Mouse (Mus musculus): ENCODE results near the gene Gigyf2. TPM values are rescaled to one million over a fixed set of nuclear protein-coding genes. Genes with fewer than 3 reads are reported as not detected.

The Gigyf2 gene
- total RNA-seq (2021), result 100 to 1,000 TPM; 107 to 108 TPM

DNA sequence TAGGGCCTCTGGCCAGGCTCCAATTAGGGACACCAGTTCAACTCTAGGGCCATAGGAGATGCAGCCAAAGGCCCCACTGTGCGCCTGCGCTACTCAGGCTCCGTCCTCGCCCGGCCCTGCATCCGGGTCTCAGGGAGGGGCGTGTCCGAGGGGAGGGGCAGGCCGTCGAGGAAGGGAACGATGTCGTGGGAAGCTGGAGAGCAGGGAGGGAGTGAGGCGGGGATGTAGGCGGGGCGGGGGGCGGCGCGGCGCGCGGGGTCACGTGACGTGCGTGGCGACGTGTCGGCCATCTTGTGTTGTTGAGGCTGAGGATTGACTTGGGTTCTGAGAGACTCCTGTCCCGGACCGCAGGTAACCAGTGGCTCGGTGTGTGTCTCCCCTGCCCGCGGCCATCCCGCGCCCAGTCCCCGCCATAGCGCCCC, at the start of gene Gigyf2:
Gigyf2 (plus strand) TSS at position 257 of the 422 bp plus-strand sequence.
- peak; percentile 91 to 96 for DNase-seq (ENCODE audit: low spot score in 2 of 2)
- intact Hi-C loops (cut with DNase I), result loop anchor here (5.0 to 10.0 kb wide), 2 partner anchors 64 to 948 kb away; partner anchors contain the start of genes Efhd1, Hjurp and Trpm8

DNA sequence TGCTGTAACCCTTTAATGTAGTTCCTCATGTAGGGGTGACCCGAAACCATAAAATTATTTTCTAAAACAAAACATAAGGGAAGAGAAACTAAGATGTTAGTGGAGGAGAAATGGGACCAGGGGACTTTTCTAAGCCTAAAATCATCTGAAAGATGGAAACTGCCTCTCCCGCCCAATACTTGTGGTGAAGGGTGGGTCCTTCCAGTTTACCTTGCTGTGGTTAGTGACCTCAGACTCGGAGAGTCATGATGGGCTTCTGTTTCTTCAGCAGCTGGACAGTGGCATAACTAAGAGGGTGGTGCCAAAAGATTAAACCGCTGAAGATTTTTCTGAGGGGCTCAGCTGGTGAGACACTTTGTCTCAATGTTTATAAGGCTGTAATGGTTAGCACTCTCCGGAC, 46.5 kb upstream of the Gigyf2 start:
- intact Hi-C loops (cut with DNase I), result no loop called here
- DNase-seq (ENCODE audit: low spot score in 2 of 2), result no peak

DNA sequence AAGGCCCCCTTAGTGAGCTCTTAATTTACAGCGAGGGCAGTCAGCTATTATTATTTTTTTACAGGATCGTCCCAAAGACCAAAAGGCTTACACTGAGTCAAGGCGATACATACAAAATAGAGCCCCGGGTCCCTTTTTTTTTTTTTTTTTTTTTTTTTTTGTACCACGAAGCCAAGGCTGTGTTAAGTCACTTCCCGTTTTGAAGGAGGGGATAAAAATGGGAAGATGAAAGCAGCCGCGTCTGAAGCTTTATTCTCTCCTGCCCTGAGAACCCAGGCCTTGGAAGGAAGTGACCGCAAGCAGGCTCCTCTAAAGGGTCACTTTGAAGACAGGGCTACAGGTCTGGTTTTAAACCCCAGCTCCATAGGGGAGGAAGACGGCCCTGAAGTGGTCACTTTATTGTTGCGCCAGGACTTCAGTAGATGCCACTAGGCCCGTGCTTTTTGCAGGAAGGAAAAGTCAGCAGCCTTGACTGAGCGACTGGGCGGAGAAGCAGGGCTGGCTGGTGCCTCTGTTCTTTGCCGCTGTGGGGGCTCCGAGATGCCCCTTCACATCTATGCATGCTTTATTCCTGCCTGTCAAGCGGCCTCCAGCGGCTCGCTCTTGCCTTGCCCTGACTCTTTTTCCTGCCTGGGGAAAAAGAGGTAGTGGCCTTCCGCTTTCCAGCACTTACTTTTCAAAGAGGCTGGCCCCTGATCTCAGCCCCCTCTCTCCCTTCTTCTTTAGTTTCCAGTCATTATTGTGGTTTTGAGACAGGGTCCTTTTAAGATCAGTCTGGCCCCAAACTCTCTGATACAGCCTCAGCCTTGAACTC, 45.0 kb upstream of the Gigyf2 start:
- DNase-seq (ENCODE audit: low spot score in 2 of 2), result no peak
- intact Hi-C loops (cut with DNase I), result no loop called here

DNA sequence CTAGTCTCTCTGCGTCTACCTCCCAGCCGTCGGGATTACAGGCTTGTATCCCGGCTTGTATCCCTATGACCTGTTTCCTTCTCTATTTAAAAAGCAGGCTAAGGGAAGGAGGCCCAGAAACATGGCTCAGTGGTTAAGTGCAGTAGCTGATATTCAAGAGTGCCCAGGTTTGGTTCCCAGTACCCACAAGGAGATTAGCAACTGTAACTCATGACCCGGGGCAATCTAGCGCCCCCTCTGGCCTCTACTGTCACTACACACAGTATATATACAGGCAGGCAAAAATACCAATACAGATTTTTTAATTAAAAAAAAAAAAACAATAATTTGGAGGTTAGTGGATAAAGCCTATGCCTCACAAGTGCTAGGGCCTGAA, 44.4 kb upstream of the Gigyf2 start:
- intact Hi-C loops (cut with DNase I), result no loop called here
- no peak for DNase-seq (ENCODE audit: low spot score in 2 of 2)

DNA sequence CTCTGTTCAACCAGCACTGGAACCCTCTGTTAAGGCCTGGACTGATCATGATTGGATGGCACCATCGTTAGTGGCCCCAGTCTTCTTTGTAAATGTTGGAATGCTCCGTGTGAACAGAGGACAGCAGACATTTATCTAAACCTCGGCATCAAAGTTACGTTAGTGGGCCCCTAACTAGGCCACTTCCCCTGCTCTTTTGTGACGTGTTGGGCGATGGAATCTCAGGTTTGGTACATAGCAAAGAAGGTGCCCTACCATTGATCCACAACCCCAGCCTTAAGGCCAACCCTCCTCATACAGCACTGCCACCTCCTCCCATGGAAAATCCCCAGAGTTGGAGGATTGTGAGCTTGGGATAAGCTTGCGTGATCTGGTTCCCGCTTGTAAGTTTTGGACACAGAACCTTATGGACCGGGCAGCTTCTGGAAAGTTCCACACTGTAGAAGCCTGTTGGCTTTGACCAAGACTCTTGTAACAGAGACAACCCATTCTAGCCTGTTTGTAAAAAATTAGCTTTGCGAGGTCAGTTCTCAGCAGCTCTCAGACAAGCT, 43.3 kb upstream of the Gigyf2 start:
- no peak for DNase-seq (ENCODE audit: low spot score in 2 of 2)
- intact Hi-C loops (cut with DNase I), result no loop called here

DNA sequence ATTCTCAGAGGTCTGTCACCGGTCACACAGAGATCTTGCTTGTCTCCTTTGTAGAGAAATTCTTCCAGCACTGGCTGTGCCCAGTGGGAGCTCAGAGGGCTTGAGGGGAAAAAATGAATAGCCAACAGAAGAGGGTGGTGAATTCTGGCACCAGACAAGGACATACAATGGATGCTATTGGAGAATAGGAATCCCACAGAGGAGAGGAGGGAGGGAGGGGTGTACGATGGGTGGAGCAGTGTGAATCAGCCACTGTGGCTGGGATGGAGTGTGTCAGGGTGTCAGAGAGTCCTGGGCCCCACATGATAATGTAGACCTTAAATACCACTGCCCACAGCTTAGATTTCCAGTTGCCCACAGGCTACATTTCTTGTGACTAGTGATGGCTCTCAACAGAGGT, 39.7 kb upstream of the Gigyf2 start:
- DNase-seq (ENCODE audit: low spot score in 2 of 2), result peak in 1 of 2 experiments; percentile 19
- intact Hi-C loops (cut with DNase I), result no loop called here

DNA sequence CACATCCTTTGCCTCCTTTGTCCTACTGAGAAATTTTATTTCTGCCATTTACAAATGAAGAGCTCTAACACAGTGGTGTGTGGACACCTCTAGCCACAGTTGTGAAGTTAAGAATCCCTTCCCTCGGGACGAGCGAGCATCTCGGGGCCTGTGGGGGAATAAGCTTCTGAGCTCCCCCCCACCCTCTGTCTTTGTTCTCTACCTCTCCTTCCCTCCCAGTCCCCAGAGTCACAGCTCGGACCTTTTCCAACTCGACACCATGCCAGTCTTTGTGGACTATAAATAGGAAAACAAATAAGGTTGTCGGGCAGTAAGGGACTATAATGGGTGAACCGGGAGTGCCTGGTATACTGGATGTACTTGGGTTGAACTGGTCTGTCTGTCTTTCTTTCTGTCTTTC, 35.4 kb upstream of the Gigyf2 start:
- intact Hi-C loops (cut with DNase I), result no loop called here
- no peak for DNase-seq (ENCODE audit: low spot score in 2 of 2)

DNA sequence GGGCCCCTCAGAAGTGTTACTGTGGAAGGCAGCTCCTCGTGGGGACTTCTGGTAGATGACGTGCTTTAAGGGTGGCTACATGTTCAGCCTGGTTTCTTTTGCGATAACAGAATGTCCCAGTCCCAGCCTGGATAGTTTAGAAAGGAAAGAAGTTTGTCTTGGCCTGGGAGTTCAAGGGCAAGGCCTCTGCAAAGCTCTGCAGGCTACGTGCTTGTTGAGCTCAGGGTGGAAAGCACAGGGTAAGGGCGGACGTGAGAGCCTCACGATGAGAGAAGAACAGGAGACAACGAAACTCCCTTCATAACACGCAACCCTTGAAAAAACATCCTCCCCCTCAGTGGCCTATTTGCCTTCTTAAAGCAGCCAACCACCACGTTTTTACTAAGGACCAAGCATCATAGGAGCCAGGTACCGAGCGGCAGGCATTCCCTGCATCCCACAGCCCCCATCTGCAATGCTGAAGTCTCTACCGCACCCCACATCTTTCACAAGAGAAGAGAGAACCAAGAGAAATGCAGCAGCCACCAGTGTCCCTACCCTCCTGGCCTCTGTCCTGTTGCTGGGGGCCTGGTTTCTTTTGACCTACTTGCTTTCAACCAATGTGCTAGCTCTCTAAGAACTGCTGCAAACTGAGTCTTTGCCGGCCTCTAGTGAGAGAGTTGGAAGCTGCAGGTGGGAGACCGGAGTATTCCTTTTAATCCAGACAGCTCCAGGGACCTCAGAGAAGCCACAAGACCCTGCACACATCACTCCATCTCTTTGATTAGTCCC, 34.2 kb upstream of the Gigyf2 start:
- DNase-seq (ENCODE audit: low spot score in 2 of 2), result peak; percentile 20 to 64
- intact Hi-C loops (cut with DNase I), result loop anchor here (1.0 kb wide), 1 partner anchor 46 kb away; no protein-coding TSS in a partner anchor

DNA sequence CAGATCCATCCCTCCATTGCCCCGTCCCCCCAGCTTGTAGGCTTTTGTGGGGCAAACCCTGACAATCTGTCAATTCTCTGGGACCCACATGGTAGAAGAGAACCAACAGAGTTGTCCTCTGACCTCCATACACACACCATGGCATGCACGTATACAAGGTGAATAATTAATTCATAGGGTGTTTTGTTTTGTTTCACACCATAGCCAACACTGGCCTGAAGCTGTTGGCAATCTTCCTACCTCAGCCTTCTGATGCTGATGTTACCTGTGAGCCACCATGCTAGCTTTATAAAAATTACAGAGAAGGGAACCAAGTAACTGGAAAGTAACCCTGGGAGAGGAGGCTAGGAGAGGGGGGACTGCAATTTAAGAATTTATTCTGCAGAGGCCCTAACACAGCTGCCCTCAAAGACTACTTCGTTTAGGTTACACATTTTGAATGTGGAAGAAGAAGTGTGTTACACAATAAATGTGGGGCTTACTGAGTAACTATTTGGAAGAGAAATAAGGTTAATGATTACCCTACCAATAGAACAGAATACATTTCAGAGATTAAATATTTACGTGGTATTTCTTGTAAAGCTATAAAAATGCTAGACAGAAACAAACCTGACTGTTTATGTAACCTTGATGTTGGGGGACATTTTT, 32.6 kb upstream of the Gigyf2 start:
- no peak for DNase-seq (ENCODE audit: low spot score in 2 of 2)
- intact Hi-C loops (cut with DNase I), result no loop called here

DNA sequence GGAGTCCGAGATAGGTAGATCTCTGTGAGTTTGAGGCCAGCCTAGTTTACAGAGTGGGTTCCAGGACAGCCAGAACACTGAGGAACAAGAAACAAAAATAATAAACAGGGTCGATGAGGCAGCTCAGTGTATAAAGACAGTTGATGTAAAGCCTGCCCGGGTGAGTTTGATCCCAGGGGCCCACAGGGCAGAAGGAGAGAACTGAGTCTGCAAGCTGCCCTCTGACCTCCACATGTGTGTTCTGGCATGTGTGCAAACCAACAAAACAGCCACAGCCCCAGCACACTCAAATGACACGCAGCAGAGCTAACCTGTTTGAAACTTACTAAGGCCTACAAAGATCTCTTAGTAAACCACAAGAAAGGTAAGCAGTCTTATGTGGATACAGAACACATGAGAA, 31.8 kb upstream of the Gigyf2 start:
- intact Hi-C loops (cut with DNase I), result no loop called here
- DNase-seq (ENCODE audit: low spot score in 2 of 2), result no peak

DNA sequence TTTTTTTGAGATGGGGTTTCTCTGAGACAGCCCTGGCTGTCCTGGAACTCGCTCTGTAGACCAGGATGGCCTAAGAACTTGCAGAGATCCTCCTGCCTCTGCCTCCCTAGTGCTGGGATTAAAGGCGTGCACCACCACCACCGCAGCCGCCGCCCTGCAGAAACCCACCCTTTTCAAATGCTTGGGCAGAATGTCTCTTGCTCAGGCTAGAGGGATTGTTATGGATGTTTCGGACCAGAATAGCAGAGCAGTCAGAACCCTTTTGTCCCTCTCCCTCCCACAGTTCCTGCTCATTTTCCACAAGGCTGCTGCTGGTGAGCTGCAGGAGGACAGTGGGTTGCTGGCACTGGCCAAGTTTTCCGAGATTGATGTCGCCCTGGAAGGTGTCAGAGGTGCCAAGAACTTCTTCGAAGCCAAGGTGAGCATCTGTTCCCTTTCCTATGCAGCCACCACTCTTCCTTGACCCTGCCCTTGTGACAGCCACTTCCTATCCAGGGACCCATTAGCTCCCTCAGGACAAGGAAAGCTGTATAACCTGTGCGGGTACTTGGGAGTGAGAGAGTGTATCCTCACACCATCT, 29.4 kb upstream of the Gigyf2 start:
- intact Hi-C loops (cut with DNase I), result no loop called here
- no peak for DNase-seq (ENCODE audit: low spot score in 2 of 2)

DNA sequence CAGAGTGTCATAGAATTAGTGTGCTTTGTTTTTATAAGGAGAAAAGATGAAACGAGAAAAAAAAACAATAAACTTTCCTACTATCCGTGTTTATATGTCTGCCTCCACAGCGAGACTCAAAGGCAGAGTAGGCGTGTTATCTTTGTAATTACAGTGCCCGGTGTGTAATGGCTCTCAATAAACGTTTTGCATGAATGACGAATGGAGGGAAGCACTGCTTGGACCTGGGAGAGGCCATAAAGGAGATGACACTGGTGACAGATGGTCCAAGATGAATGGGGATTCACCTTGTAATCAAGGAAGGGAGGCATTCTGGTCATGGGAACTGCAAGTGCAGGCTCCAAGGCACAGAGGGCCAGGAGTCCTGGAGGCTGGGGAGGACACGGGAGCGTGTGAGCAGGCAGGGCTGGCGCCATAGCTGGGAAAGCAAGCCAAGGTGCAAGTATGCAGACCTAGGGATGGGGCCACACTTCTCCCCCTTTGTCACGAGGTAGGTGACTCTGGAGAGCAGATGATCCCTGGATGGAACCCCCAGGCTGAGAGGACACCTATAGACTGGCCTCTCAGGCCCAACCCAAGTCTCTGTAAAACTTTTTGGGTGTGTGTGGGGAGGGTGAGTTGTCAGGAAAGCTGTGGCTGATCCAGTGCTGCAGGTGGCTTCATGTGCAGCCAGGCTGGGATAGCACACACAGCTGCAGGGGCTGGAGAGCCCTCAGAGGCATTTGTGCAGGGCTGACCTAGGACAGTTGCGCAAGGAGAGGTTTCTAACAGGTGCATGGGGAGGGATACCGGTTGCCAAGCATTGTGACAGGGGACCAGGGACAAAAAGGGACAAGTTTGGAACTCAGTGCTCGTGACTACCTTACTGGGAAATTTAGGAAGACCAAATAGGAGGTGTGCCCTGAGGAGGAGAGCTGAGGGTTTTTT, 26.2 kb upstream of the Gigyf2 start:
- intact Hi-C loops (cut with DNase I), result no loop called here
- no peak for DNase-seq (ENCODE audit: low spot score in 2 of 2)

DNA sequence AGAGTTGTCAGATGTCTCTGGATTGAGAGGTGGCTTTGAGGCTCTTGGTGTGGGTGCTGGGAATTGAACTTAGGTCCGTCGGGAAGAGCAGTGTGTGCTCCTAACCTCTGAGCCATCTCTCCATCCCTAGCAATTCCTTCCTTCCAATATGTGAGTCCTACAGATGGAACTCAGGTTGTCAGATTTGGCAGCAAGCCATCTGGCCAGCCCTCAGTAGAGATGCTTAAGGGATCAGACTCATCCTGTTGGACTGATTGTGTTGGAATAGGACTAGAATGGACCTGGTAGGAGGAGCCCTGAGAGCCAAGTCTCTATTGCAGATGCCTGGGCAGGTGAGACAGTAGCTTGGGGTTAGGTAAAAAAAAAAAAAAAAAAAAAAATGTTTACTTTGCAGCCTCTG, 24.8 kb upstream of the Gigyf2 start:
- DNase-seq (ENCODE audit: low spot score in 2 of 2), result no peak
- intact Hi-C loops (cut with DNase I), result no loop called here

DNA sequence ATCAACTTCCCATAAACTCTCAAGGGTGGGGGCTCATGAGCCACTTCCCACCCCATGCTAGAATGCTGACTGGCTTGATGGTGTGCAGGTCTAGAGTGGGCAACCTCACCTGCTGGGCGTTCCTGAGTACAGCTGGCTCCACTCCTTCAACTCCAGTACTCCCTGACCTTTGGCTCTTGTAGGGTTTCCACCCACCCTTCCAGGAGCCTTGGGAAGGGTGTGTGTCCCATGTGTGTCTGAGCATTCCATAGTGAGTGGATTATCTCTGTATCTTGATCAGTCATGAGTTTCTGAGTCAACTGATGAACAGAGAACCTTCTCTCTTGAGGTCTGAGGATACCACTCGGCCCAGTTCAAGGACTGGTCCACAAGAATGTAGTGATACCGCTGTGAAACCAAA, 17.8 kb upstream of the Gigyf2 start:
- intact Hi-C loops (cut with DNase I), result no loop called here
- DNase-seq (ENCODE audit: low spot score in 2 of 2), result no peak

DNA sequence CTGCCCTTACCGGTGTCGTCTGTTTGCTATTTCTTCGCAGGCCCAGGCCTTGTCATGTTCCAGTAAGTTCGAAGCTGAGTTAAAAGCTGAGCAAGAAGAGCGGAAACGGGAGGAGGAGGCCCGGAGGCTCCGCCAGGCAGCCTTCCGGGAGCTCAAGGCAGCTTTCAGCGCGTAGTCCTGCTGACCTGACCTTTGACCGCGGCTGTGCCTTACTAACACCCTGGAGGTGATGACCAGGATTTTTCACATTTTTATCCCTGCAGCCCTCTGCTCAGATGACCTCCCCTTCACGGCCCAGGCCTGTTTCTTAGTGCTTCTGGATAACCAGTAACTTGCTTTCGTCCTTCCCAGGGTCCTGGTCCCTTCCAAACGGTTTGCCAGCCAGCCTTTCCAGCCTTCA, 17.2 kb upstream of the Gigyf2 start:
- intact Hi-C loops (cut with DNase I), result no loop called here
- no peak for DNase-seq (ENCODE audit: low spot score in 2 of 2)

DNA sequence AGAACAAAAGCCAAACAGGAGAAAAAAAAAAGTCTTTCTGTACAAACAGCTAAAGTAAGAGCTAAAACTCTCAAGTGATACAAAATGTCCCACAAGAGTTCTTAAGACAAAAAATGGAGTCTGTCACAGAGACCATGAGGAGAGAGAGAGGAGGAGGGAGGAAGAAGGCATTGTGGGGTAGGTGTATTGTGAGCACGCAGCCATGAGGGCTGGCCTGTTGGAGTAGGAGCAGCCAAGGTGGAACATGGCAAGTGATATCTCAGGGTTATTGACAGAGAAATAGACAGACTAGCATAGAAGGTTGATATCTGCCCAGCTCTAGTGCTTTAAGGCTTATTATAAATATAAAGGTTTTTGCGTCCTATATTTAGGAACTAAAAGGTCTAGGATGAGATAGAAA, 14.1 kb upstream of the Gigyf2 start:
- intact Hi-C loops (cut with DNase I), result no loop called here
- no peak for DNase-seq (ENCODE audit: low spot score in 2 of 2)

DNA sequence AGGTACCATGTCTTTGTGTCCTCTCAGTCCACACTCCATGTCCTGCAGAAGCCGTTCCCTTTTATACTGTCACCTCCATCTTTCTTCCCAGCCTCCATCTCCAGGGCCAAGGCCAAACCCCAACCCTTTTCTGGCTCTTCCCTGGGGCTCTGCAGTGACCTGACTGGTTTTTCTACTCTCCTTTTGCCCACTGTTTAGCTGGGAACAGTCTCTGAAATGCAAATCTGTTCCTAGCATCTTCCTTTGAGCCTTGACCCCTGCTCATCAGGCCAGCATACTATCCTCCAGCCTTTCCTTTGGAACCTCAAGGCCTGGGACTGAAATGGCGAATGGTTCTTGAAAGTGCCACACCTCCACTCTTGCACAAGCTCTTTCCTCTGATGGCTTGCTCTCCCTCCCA, 13.7 kb upstream of the Gigyf2 start:
- intact Hi-C loops (cut with DNase I), result no loop called here

DNA sequence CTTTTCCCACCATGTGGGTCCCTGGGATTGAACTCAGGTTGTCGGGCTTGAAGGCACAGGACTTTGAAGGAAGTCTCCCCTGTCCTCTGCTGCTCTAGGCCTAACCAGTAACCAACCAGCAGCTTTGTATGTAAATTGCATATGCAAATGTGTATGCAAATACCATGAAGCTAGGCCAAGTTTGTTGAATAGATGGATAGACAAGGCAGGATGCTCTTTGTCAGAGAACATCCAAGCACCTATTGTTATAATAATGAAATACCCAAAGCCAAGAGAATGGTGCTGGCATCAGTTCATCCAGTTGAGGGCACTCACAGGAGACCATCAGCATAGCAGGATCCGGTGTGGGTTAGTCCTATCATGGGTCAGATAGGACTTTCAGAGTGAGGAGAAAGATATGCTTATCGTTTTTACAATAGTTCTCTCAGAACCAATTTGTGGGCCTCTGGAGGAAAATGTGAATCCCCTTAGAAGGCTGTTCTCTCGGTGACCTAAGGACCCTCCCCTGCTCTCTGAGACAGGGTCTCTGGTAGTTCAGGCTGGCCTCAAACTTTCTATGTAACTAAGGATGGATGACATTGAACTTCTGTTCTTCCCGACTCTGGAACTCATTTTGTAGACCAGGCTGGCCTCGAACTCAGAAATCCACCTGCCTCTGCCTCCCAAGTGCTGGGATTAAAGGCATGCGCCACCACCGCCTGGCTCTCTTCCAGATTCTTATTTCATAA, 12.8 kb upstream of the Gigyf2 start:
- no peak for DNase-seq (ENCODE audit: low spot score in 2 of 2)
- intact Hi-C loops (cut with DNase I), result no loop called here

More for the DNA sequence above, 13.7 kb upstream of the Gigyf2 start:
- no peak for DNase-seq (ENCODE audit: low spot score in 2 of 2)

Measured in left cerebral cortex, postnatal 25 days (tissue).